Mouse (Mus musculus) CD8-positive naive resting alpha-beta T cell, adult 2 months (primary cell): ENCODE data around the gene Btbd2.
A peak's percentile ranks its signal among the peaks of the same experiment; 100 is the strongest.

Experiments
- DNase-seq, 2 experiments: peaks; one replicate each; pipeline ENCODE4 v3.0.0; 2022; ENCODE audit warnings: low read depth in 2 of 2, low spot score in 2 of 2

Btbd2 gene

DNA sequence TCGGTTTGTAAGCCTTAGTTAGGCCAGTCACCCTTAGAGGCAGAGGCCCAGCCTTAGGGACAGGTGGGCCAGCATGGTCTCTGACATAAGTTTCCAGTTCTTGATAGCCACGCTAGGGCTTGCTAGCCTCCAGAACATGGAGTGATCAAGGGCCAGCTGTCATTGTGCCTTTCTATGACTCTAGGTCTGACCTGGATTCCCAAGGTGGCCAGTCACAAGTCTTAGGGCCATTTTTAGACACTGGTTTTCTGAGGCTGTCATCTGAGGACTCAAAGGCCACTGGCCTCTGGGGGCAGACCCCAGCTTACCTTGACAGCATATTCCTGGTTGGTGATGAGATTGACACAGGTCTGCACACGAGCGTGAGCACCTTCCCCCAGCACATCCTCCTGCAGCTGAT lies 14.4 kb upstream of the Btbd2 start:
- no peak for DNase-seq

DNA sequence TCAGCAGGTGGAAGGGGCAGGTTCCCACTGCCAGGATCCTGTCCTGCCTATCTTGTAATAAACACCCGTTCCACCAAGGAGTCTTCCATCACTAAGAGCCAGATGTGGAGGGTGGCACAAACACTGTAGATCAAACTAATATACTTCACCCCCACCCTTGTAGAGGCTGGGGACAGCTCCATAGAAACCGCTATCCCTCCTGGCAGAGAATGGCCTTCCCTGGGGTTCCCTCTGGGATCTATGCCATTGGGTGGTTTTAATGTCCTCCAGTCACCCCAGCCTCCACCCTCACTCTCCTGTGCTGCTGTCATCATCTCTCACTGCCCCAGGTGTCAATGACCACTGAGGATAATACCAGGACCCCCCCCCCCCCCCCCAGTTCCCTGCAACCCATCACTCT lies 13.7 kb upstream of the Btbd2 start:
- no peak for DNase-seq

- no peak for DNase-seq
These were observed 13.0 kb upstream of the Btbd2 start for GRCm38 (mm10) chr10:80669737-80670485.

- DNase-seq, result no peak
These were observed 12.1 kb upstream of the Btbd2 start for GRCm38 (mm10) chr10:80669018-80669417.

GRCm38 (mm10) chr10:80668614-80669013 lies 11.7 kb upstream of the Btbd2 start:
- DNase-seq, result no peak

GRCm38 (mm10) chr10:80666837-80667412 lies 10.1 kb upstream of the Btbd2 start:
- DNase-seq, result no peak

DNA sequence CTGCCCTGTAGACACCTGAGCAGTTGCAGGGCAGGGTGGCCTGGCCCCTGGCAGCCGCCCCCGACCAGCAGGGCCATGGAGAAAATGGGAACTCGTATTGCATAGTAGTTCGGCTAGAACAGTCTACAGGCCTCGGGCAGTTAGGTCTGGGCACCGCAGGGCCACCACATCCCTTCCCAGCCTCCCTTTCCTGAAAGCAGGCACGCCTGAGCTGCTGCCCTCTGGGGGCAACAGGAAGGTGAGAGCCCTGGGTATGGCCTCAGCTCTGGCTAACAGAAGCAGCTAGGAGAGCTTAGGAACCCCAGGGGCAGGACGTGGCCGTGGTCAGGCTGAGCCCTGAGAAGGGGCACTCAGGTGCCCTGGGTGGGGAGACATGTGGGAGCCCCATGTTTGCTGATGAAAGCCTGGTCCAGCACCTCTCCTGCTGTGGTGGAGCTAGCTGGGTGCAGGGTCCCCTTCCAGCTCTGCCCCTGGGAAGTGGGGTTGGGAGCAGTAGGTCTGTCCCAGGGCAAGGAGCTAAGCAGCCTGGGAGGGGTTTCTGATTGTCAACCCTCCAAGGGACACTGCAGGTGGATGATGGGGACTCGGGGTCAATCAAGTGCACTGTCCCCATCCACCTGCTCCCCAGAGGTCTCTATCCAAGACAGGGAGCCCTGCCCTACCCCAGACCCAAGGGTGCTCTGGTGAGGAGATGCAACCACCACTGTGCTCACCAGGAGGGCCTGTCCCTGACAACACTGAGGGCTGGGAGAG lies 9.3 kb upstream of the Btbd2 start:
- no peak for DNase-seq

- no peak for DNase-seq
These were observed 8.6 kb upstream of the Btbd2 start for GRCm38 (mm10) chr10:80665459-80665858.

GRCm38 (mm10) chr10:80665016-80665380 lies 8.1 kb upstream of the Btbd2 start:
- DNase-seq, result no peak

- no peak for DNase-seq
These were observed 7.5 kb upstream of the Btbd2 start for GRCm38 (mm10) chr10:80664197-80665015.

GRCm38 (mm10) chr10:80663485-80664196 lies 6.8 kb upstream of the Btbd2 start:
- no peak for DNase-seq

- DNase-seq, result peak; percentile 64 to 79
These were observed 4.3 kb upstream of the Btbd2 start for GRCm38 (mm10) chr10:80661149-80661548.

DNA sequence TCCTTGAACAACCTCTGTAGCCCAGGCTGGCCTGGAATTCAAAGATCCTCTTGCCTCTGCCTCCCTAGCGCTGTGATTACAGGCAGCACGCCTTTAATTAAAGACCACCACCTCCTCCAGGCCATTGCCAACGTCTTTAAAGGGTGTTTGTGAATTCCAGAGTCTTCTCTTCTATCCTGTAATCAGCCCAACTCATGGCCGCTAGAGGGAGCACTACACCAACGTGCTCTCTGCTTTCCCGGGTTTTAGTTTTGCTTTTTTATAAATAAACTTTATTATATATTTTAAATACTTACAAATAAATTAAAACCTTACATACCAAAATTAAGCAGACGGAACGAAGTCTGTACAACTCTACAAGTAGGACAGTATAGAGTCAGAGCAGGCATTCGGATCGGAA lies 2.3 kb upstream of the Btbd2 start:
- DNase-seq, result peak; percentile 54 to 69

- no peak for DNase-seq
These were observed 2.0 kb upstream of the Btbd2 start for GRCm38 (mm10) chr10:80658841-80659202.

GRCm38 (mm10) chr10:80658194-80658840 lies 1.4 kb upstream of the Btbd2 start:
- peak; percentile 51 to 58 for DNase-seq

- DNase-seq, result peak; percentile 80 to 92
These were observed 575 bp downstream of the Btbd2 start for GRCm38 (mm10) chr10:80656130-80656862.

- no peak for DNase-seq
These were observed 1.3 kb downstream of the Btbd2 start for GRCm38 (mm10) chr10:80655406-80656129.

DNA sequence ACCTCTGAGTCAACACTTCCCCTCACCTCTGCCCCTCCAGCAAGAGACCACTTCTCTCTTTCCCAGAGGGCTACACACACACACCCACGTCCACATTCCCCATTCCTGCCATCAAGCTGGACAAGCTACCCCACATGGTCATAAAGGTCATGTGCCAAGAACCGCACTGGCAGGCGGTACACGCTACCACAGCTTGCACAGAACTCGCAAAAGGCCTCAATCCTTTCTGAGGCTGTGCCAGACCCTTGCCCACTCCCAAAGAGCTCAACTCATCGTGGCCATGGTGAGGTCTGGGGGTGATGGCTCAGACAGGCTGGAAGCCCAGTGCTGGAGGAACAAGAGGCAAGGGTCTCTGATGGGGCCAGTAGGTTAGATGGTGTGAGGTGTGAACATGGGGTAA lies 2.0 kb downstream of the Btbd2 start:
- no peak for DNase-seq

- no peak for DNase-seq
These were observed 3.6 kb downstream of the Btbd2 start for GRCm38 (mm10) chr10:80653156-80653720.
